Mouse (Mus musculus) bone marrow macrophage, adult 2 months (primary cell): Measurements from ENCODE around the gene Man2a1.

ENCODE experiments used
- CTCF ChIP-seq: IDR thresholded peaks from 2 replicates; pipeline ENCODE4 v1.5.1; 2012; ENCODE audit warnings: low read depth, mild to moderate bottlenecking, low read length, moderate library complexity
- POLR2A ChIP-seq: IDR thresholded peaks from 2 replicates; pipeline ENCODE4 v1.6.1; 2012; ENCODE audit warnings: mild to moderate bottlenecking, low read depth, low read length, borderline replicate concordance

DNA sequence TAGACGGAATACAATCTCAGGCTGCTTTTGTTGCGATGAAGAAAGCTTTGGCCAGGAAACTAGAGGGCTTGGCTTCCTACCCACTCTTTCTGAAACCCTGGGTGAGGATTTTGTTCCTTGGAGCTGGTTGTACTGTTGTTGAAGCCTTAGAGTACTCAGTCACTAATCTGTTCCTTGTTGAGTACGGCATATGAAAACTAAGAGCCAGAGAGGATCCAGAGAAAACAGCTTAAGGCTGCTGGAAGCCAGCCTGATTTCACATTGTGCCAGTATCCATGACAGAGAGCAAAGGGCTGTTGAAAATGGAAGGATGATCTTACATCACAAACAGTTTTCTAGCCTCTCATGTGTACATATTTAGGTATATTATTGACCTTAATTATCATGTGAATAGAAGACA lies 7.7 kb upstream of the Man2a1 start:
- TF ChIP-seq CTCF, result no peak
- no peak for TF ChIP-seq POLR2A
